Mouse (Mus musculus) liver, postnatal 0 days (tissue): ENCODE data around the gene Zbtb43.

ENCODE experiments used
- CTCF ChIP-seq: sonication (generic); IDR thresholded peaks from 2 replicates; pipeline ENCODE4 v1.5.1; 2016; ENCODE audit warnings: antibody characterized with exemption, low read depth
- EP300 ChIP-seq: IDR thresholded peaks from 2 replicates; pipeline ENCODE4 v1.6.1; 2016; ENCODE audit warnings: antibody characterized with exemption, low read depth, mild to moderate bottlenecking

DNA sequence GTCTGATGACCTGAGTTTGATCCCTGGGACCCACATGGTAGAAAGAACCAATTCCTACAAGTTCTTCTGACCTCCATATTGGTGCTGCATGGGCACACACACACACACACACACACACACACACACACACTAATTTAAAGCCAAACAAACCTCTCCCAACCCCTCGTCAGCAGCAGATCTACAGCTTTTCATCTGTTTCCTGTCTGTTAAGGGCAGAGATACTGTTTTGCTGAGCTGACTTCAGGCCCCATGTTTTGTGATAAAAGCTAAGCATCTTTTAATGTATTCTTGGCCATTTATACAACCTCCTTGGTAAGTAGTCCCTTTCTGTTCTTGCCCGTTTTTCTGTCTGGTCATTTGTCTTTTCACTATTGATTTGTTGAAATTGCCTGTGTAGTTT is 34.2 kb upstream of the Zbtb43 start:
- TF ChIP-seq CTCF (no peak), EP300 (no peak)
